In genomic region chr2:21100248-21100808, GRCm38 (mm10) we compare ENCODE assay signal across 19 mouse cellular contexts.
DNase-seq lines count a peak whose midpoint lies in the region; ATAC-seq lines count a peak whose summit lies in the region.
"Had no signal": no experiment of that assay in that cellular context is flagged by ENCODE, and none has a peak within 500 bp of the region (broad histone marks: within the 10 kb centered on the region; RNA-seq: fewer than 3 reads in every experiment).

No protein-coding gene starts in this region.

- no peak overlapping the region for H3K9ac ChIP-seq in neural tube, embryonic 15.5 days (replicated peaks)
- H3K9ac ChIP-seq in forebrain, embryonic 15.5 days (replicated peaks) = no peak overlapping the region
- H3K9ac ChIP-seq: heart, embryonic 15.5 days; hindbrain, embryonic 13.5 days had no signal

- H3K9me3 ChIP-seq in neural tube, embryonic 15.5 days (replicated peaks) = no peaks in the 10 kb centered on the region
- H3K9me3 ChIP-seq in forebrain, embryonic 15.5 days = no peaks in the 10 kb centered on the region
- H3K9me3 ChIP-seq: heart, embryonic 15.5 days; hindbrain, embryonic 13.5 days had no signal

- no peak overlapping the region for H3K4me2 ChIP-seq in neural tube, embryonic 15.5 days
- no peak overlapping the region for H3K4me2 ChIP-seq in forebrain, embryonic 15.5 days (replicated peaks)
- H3K4me2 ChIP-seq: heart, embryonic 11.5 days; heart, embryonic 15.5 days; hindbrain, embryonic 13.5 days had no signal

- no peak overlapping the region for H3K27ac ChIP-seq in neural tube, embryonic 15.5 days (replicated peaks)
- no peak overlapping the region for H3K27ac ChIP-seq in forebrain, embryonic 15.5 days (replicated peaks)
- H3K27ac ChIP-seq: gastrocnemius, adult 2 months; heart, embryonic 15.5 days; hindbrain, embryonic 13.5 days; hindbrain, postnatal 0 days had no signal

- no peaks in the 10 kb centered on the region for H3K4me1 ChIP-seq in neural tube, embryonic 15.5 days
- H3K4me1 ChIP-seq in forebrain, embryonic 15.5 days = peaks cover 9% of the 10 kb centered on the region; the same call in 1 of the 2 replicates
- H3K4me1 ChIP-seq: heart, embryonic 15.5 days; hindbrain, embryonic 13.5 days had no signal

- WGBS in neural tube, embryonic 15.5 days = 62% methylated on average over 6 of the region's 6 CpGs
- WGBS in forebrain, embryonic 15.5 days = 50% methylated on average over 6 of the region's 6 CpGs

- H3K27me3 ChIP-seq in neural tube, embryonic 15.5 days (replicated peaks) = no peaks in the 10 kb centered on the region
- no peaks in the 10 kb centered on the region for H3K27me3 ChIP-seq in forebrain, embryonic 15.5 days
- H3K27me3 ChIP-seq: heart, embryonic 15.5 days; hindbrain, embryonic 13.5 days had no signal

- no peaks in the 10 kb centered on the region for H3K36me3 ChIP-seq in neural tube, embryonic 15.5 days
- no peaks in the 10 kb centered on the region for H3K36me3 ChIP-seq in forebrain, embryonic 15.5 days
- H3K36me3 ChIP-seq: heart, embryonic 15.5 days; hindbrain, embryonic 13.5 days had no signal

- ATAC-seq in frontal cortex, adult (ENCODE audit: low TSS enrichment) = peak; percentile 15; the same call in 1 of the 2 replicates
- peak; percentile 73 for ATAC-seq in neural tube, embryonic 15.5 days (ENCODE audit: low FRiP score)
- ATAC-seq in forebrain, embryonic 15.5 days (replicated peaks) = peak; percentile 61

- no peak for DNase-seq in frontal cortex, adult 2 months (ENCODE audit: extremely low spot score in 1 of 2, low spot score in 1 of 2)
- no peak for DNase-seq in neural tube, embryonic 10.5 days (ENCODE audit: extremely low spot score, low spot score)
- no peak for DNase-seq in kidney, postnatal 10 days
- DNase-seq in gastrocnemius, postnatal 10 days = no peak
- DNase-seq: adrenal gland, adult 2 months; adrenal gland, postnatal 25 days; cerebellum, adult 2 months; gastrocnemius, adult 2 months; gastrocnemius, postnatal 36 days; heart, adult 18-20 months; heart, postnatal 14 days; kidney, adult 11 months had no signal

- no peak overlapping the region for H3K4me3 ChIP-seq in neural tube, embryonic 15.5 days (replicated peaks)
- H3K4me3 ChIP-seq in forebrain, embryonic 15.5 days = no peak overlapping the region
- H3K4me3 ChIP-seq: gastrocnemius, adult 2 months; heart, embryonic 15.5 days; hindbrain, embryonic 13.5 days had no signal

Comparison
In these comparisons a context has a peak if more than half of its experiments do, and no peak if none do; other contexts are left out.
1. ATAC-seq: peak in every context shown above with its lines; median percentile 73 in neural tube, embryonic 15.5 days; 61 in forebrain, embryonic 15.5 days; 15 in frontal cortex, adult.